ENCODE assay signal across 19 mouse cellular contexts in genomic region chr16:42079573-42079972, GRCm38 (mm10).
DNase-seq lines count a peak whose midpoint lies in the region; ATAC-seq and TF ChIP-seq lines count a peak whose summit lies in the region.
"Had no signal": no experiment of that assay in that cellular context is flagged by ENCODE, and none has a peak within 500 bp of the region (broad histone marks: within the 10 kb centered on the region; RNA-seq: fewer than 3 reads in every experiment).

No protein-coding gene starts in this region.

- H3K4me1 ChIP-seq in cortical plate, adult 2 months (ENCODE audit: control insufficient read depth, insufficient read depth, low read length): peaks cover 2% of the 10 kb centered on the region; the same call in 1 of the 2 replicates
- H3K4me1 ChIP-seq: embryonic facial prominence, embryonic 13.5 days; forebrain, embryonic 13.5 days; heart, embryonic 13.5 days; hindbrain, embryonic 15.5 days had no signal

- no peak overlapping the region for H3K4me3 ChIP-seq in cortical plate, adult 2 months (ENCODE audit: insufficient read depth, low read length)
- H3K4me3 ChIP-seq: embryonic facial prominence, embryonic 13.5 days; forebrain, embryonic 13.5 days; gastrocnemius, adult 2 months; heart, embryonic 13.5 days; hindbrain, embryonic 15.5 days had no signal

- TF ChIP-seq CTCF in cortical plate, adult 2 months (IDR thresholded peaks at IDR 0.05; ENCODE audit: extremely low read depth, insufficient read depth, low read length): no peak

- no peak for TF ChIP-seq POLR2A in cortical plate, adult 2 months (IDR thresholded peaks at IDR 0.05; ENCODE audit: extremely low read depth, insufficient read depth, low read length)

- intact Hi-C loops in left cerebral cortex, postnatal 4 days (cut with DNase I): no loop called here
- intact Hi-C loops in left cerebral cortex, postnatal 36 days (cut with DNase I): no loop called here

- no peak for DNase-seq in frontal cortex, postnatal 14 days (ENCODE audit: low spot score in 2 of 2)
- peak; percentile 31 for DNase-seq in left cerebral cortex, adult 11 months (ENCODE audit: low spot score)
- no peak for DNase-seq in left cerebral cortex, postnatal 4 days
- DNase-seq in left cerebral cortex, postnatal 36 days (ENCODE audit: low spot score in 2 of 2): peak; percentile 18 to 29
- DNase-seq in spleen, adult 18-20 months: no peak
- DNase-seq: adrenal gland, postnatal 10 days; cerebellum, adult 11-12 months; cerebellum, adult 9-10 months; cerebellum, postnatal 25 days; gastrocnemius, adult 2 months; gastrocnemius, postnatal 25 days; heart, postnatal 36 days had no signal

- H3K27ac ChIP-seq in cortical plate, adult 2 months (ENCODE audit: insufficient read depth, low read length): peak overlapping the region; percentile 84; the same call in 1 of the 2 replicates
- H3K27ac ChIP-seq: embryonic facial prominence, embryonic 13.5 days; forebrain, embryonic 13.5 days; gastrocnemius, adult 2 months; heart, embryonic 13.5 days; hindbrain, embryonic 15.5 days had no signal

- ATAC-seq in frontal cortex, adult (ENCODE audit: low TSS enrichment): peak; percentile 94
- ATAC-seq in inflammation-experienced regulatory T-cells, adult 6 months: no peak
- ATAC-seq: forebrain, embryonic 13.5 days had no signal

Comparison
In these comparisons a context has a peak if more than half of its experiments do, and no peak if none do; other contexts are left out.
1. DNase-seq: peak in left cerebral cortex, adult 11 months (single experiment) and left cerebral cortex, postnatal 36 days (2 of 2); none in frontal cortex, postnatal 14 days (0 of 2), left cerebral cortex, postnatal 4 days (single experiment) and spleen, adult 18-20 months (0 of 2).